Mouse (Mus musculus) forebrain, postnatal 0 days (tissue): ENCODE measurements around the gene Pxdc1. TPM values are rescaled to one million over a fixed set of nuclear protein-coding genes. Genes with fewer than 3 reads are reported as not detected.

ENCODE experiments used
- ATAC-seq: fragments of 200-750 bp; cut with Nextera tagmentation; 2 replicates; pipeline ENCODE4 v1.8.0; 2017; ENCODE audit warnings: mild to moderate bottlenecking, moderate library complexity
- DNase-seq: peaks from one replicate; pipeline ENCODE4 v3.0.0-alpha.2; 2015
- H3K27ac ChIP-seq: fragments of 300-500 bp; sonication (generic); 2 replicates; pipeline ENCODE4 v1.5.1; 2014; ENCODE audit warnings: low read depth, mild to moderate bottlenecking, antibody characterized with exemption, low read length, moderate library complexity, mixed read lengths
- H3K27me3 ChIP-seq: fragments of 300-500 bp; sonication (generic); 2 replicates; pipeline ENCODE4 v1.6.1; 2014; ENCODE audit warnings: mild to moderate bottlenecking, low read length, mixed read lengths; ENCODE audit not compliant: insufficient read depth
- H3K36me3 ChIP-seq: fragments of 300-500 bp; sonication (generic); 2 replicates; pipeline ENCODE4 v1.6.1; 2014; ENCODE audit warnings: mild to moderate bottlenecking, moderate library complexity; ENCODE audit not compliant: insufficient read depth
- H3K4me1 ChIP-seq: fragments of 300-500 bp; sonication (generic); 2 replicates; pipeline ENCODE4 v1.6.1; 2014; ENCODE audit warnings: antibody characterized with exemption; ENCODE audit not compliant: insufficient read depth
- H3K4me2 ChIP-seq: fragments of 300-500 bp; sonication (generic); 2 replicates; pipeline ENCODE4 v1.6.1; 2014; ENCODE audit warnings: low read depth, mild to moderate bottlenecking, moderate library complexity
- H3K4me3 ChIP-seq: fragments of 300-500 bp; sonication (generic); 2 replicates; pipeline ENCODE4 v1.5.1; 2014; ENCODE audit warnings: low read depth, low read length, mixed read lengths
- H3K9ac ChIP-seq: fragments of 300-500 bp; sonication (generic); 2 replicates; pipeline ENCODE4 v1.6.1; 2014; ENCODE audit warnings: mild to moderate bottlenecking
- H3K9me3 ChIP-seq: fragments of 300-500 bp; sonication (generic); 2 replicates; pipeline ENCODE4 v1.6.1; 2016; ENCODE audit warnings: low read length
- CTCF ChIP-seq: sonication (generic); IDR thresholded peaks from 2 replicates; pipeline ENCODE4 v1.5.1; 2016; ENCODE audit warnings: antibody characterized with exemption, control low read depth, low read depth
- WGBS: fragments of 180-500 bp; shearing (Covaris S2); extraction: QIAGEN DNeasy Blood & Tissue Kit; methylation state at CpG from one replicate; pipeline ENCODE4 v1.1.7; 2014; 5-methylcytosine and 5-hydroxymethylcytosine counted together
- polyA plus RNA-seq: library from polyadenylated mRNA; unstranded; fragments of >200 nt; fragmentation: Nextera tagmentation; extraction: Ambion mirVana; gene quantifications from 2 replicates; pipeline ENCODE4 v1.2.1, GENCODE M21; 2015
- total RNA-seq: library from RNA; depleted of rRNA; stranded (reverse); fragments of >200 nt; gene quantifications from 2 replicates; pipeline ENCODE4 v1.2.3, GENCODE M21; 2014

Pxdc1 gene
- total and polyA plus RNA-seq, 2 experiments from 2014 or later, result 6.3 to 10.6 TPM

DNA sequence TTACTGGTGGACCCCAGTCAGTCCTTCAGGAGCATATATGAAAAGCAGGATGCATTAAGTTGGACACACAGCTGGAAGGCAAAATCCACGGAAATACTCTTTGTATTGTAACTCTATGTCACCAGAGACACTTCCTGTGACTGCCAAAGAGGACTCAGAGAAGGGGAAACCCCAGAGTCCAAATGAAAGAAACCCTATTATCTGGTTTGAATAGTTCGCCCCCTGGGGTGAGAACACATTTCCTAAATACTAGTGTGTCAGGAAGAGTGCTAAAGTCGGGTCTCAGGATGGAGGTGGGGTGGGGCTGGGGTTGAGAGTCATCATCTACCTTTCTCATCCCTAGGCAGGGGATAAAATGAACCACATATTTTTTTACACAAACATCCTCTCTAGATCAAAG is 25.8 kb downstream of the Pxdc1 start:
- DNase-seq, result no peak
- no peak overlapping the region for H3K4me3 ChIP-seq
- H3K27ac ChIP-seq, result no peak overlapping the region
- no peaks in the 10 kb centered on the region for H3K27me3 ChIP-seq
- H3K36me3 ChIP-seq, result no peaks in the 10 kb centered on the region
- no peak overlapping the region for H3K4me2 ChIP-seq
- 36% methylated on average over 3 of the region's 3 CpGs for WGBS
- TF ChIP-seq CTCF, result no peak
- H3K4me1 ChIP-seq, result no peaks in the 10 kb centered on the region
- no peak for ATAC-seq
- H3K9ac ChIP-seq, result no peak overlapping the region
- H3K9me3 ChIP-seq, result no peaks in the 10 kb centered on the region

DNA sequence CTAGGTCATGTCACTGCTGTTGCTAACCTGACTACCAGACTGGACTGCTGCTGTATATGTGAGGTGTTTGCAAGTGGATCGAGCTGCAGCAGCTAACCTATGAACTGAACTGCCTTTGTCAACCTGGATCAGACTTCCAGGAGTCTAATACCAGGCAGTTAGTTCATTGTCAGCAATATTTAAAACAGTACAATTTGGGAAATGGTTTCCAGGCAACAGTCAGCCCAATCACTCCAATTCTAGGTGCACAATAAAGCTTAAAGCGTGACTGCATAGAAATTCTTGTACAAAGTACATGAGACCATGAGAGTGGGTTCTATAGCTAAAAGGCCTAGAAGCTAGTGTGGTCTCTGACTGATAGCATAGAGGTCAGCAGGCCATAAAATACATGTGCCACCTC is 28.9 kb downstream of the Pxdc1 start:
- no peak for TF ChIP-seq CTCF
- ATAC-seq (peak; percentile 73; the same call in 1 of the 2 replicates), DNase-seq (no peak)
- H3K4me2 ChIP-seq, result no peak overlapping the region
- H3K27me3 ChIP-seq, result no peaks in the 10 kb centered on the region
- H3K9ac ChIP-seq, result no peak overlapping the region
- no peaks in the 10 kb centered on the region for H3K4me1 ChIP-seq
- H3K4me3 ChIP-seq, result no peak overlapping the region
- WGBS, result 71% methylated on average over 2 of the region's 2 CpGs
- H3K36me3 ChIP-seq, result no peaks in the 10 kb centered on the region
- H3K27ac ChIP-seq, result no peak overlapping the region
- no peaks in the 10 kb centered on the region for H3K9me3 ChIP-seq

DNA sequence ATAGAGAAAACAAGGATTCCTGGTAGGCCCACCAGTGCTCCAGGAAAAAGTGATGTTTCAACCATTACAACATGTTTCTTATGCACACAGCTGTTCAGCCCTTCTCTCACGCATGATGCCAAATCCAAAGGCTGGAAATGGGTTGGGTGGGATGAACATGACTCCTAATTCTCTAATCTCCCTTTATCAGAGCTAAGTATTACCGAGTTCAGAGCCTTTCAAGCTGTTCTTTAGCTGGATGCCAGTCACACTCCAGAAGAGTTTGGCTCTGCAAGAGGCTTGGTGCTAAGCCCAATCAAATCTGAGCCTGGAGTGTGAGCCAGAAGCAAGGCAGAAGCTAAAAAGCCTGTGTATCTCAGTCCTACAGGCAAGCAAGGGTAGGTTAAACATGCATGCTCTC is 40.9 kb downstream of the Pxdc1 start:
- 59% methylated on average over 2 of the region's 2 CpGs for WGBS
- ATAC-seq, result peak; percentile 81
- H3K9me3 ChIP-seq, result no peaks in the 10 kb centered on the region
- no peaks in the 10 kb centered on the region for H3K36me3 ChIP-seq
- no peaks in the 10 kb centered on the region for H3K27me3 ChIP-seq
- TF ChIP-seq CTCF, result no peak
- H3K4me3 ChIP-seq, result no peak overlapping the region
- DNase-seq, result peak; percentile 58
- H3K27ac ChIP-seq, result no peak overlapping the region
- no peaks in the 10 kb centered on the region for H3K4me1 ChIP-seq
- H3K9ac ChIP-seq, result no peak overlapping the region
- no peak overlapping the region for H3K4me2 ChIP-seq

DNA sequence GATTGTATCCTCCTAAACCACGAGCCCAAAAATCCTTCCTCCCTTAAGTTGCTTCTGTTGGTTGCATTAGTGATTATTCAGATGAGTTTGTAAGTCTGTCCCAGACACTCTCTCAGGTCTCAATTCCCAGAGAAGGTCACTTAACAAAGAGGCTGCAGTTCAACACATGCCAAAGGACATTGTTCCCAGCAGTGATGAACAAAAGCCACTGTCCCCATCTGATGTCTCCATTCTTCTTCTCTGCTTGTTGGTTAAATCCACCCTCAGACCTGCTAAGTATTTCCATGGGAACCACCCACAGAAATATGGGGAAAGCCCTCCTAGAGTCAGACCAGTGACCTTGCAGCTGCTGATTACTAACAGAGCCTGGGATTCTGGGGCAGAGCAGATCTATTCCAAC is 43.6 kb downstream of the Pxdc1 start:
- ATAC-seq, result no peak
- Histone ChIP-seq H3K9ac (no peak overlapping the region), H3K27ac (no peak overlapping the region), H3K4me1 (no peaks in the 10 kb centered on the region), H3K4me3 (no peak overlapping the region), H3K27me3 (no peaks in the 10 kb centered on the region), H3K4me2 (no peak overlapping the region), H3K9me3 (no peaks in the 10 kb centered on the region), H3K36me3 (no peaks in the 10 kb centered on the region)
- TF ChIP-seq CTCF, result no peak
- WGBS, result 58% methylated on average over 1 of the region's 1 CpGs
- DNase-seq, result no peak

DNA sequence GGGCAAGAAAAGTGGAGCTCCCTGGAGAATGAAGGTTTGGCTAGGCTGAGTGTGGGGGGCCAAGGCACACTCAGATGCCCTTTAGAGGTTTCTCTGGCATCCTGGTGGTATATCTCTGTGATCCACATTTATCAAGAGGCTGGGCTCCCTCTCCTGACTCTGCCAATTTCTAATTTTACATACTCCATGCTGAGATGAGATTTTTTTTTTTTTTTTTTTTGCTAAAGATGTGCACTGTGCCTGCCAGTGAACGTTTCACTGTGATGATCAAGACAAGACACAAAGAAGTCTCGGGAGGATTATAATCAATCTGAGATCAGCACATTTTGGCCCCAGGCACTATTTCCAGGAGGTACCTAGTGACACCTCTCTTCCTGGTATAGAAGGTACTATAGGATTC is 46.2 kb downstream of the Pxdc1 start:
- 66% methylated on average over 2 of the region's 2 CpGs for WGBS
- H3K4me3 ChIP-seq, result no peak overlapping the region
- DNase-seq (peak; percentile 46), ATAC-seq (peak; percentile 72; the same call in 1 of the 2 replicates)
- H3K36me3 ChIP-seq, result no peaks in the 10 kb centered on the region
- no peaks in the 10 kb centered on the region for H3K4me1 ChIP-seq
- no peak for TF ChIP-seq CTCF
- no peak overlapping the region for H3K9ac ChIP-seq
- H3K9me3 ChIP-seq, result no peaks in the 10 kb centered on the region
- no peaks in the 10 kb centered on the region for H3K27me3 ChIP-seq
- H3K4me2 ChIP-seq, result no peak overlapping the region
- H3K27ac ChIP-seq, result no peak overlapping the region

DNA sequence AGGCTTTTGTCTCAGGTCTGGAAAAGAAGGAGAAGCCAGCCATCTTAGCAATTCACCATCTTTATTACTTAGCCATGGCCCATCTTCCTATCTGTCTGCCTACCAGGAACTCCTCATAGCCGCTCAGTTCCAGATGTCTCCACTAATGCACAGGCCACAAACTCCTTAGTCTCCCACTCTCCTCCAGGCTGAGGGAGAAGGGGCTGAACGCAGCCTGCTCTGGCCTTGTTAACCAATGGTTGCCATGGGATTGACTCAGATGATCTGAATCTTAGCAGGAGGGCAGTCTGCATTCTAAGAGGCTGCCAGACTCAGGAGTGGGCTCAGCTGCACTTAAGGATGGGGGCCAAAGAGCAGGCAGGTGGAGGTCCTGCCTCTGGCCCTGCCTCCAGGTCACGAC is 47.4 kb downstream of the Pxdc1 start:
- no peak for DNase-seq
- H3K9ac ChIP-seq, result no peak overlapping the region
- H3K36me3 ChIP-seq, result no peaks in the 10 kb centered on the region
- 0 out of 2 replicates have a peak, but pooled peaks have one; percentile 8 for ATAC-seq
- no peak overlapping the region for H3K4me2 ChIP-seq
- no peaks in the 10 kb centered on the region for H3K9me3 ChIP-seq
- no peaks in the 10 kb centered on the region for H3K27me3 ChIP-seq
- H3K27ac ChIP-seq, result no peak overlapping the region
- H3K4me1 ChIP-seq, result no peaks in the 10 kb centered on the region
- 59% methylated on average over 3 of the region's 3 CpGs for WGBS
- no peak overlapping the region for H3K4me3 ChIP-seq
- no peak for TF ChIP-seq CTCF

DNA sequence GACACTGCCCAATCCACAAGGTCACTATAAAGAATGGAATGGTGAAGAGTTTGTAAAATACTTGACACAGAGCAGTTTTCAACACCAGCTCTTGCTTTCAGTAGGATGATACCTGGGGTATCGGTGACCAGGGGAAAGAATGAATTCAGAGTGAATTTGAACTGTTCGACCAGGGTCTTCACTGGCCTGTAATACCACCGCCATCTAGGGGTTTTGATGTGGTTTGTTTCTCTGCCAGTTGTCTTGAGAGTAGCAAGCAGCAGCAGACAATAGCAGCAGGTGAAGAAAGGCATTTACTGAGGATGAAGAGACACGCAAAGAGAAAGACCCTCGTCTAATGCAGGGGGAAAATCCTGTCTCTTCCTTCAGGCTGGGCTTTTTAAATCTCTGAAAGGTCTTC is 48.1 kb downstream of the Pxdc1 start:
- Histone ChIP-seq H3K4me1 (no peaks in the 10 kb centered on the region), H3K9ac (no peak overlapping the region), H3K4me3 (no peak overlapping the region), H3K4me2 (no peak overlapping the region), H3K27ac (no peak overlapping the region), H3K36me3 (no peaks in the 10 kb centered on the region), H3K27me3 (no peaks in the 10 kb centered on the region), H3K9me3 (no peaks in the 10 kb centered on the region)
- peak; percentile 47 for TF ChIP-seq CTCF
- DNase-seq, result peak; percentile 30
- no peak for ATAC-seq
- 56% methylated on average over 5 of the region's 5 CpGs for WGBS

DNA sequence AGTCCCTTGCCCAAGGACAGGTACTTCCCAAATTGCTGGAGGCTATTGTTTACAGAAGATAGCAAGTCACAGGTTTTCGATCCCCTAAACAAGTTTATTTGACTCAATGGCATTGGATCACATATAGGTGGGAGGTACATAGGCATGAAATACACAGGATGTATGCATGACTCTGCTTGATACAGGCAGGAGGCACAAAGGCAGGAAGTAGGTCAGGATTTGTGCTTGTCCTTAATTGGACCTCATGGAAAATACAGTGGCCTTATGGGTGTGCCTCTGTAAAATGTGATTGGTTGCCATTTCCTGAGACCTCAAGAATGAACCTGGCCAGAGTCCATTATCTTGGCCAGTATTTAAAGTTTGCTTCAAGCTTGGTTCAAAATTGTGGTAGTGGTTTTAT is 48.9 kb downstream of the Pxdc1 start:
- no peak overlapping the region for H3K4me2 ChIP-seq

More for the DNA sequence above, 48.9 kb downstream of the Pxdc1 start:
- Histone ChIP-seq H3K27me3 (no peaks in the 10 kb centered on the region), H3K36me3 (no peaks in the 10 kb centered on the region), H3K4me1 (no peaks in the 10 kb centered on the region), H3K27ac (no peak overlapping the region), H3K9me3 (no peaks in the 10 kb centered on the region), H3K4me3 (no peak overlapping the region), H3K9ac (no peak overlapping the region)
- ATAC-seq (no peak), DNase-seq (no peak)
- 95% methylated on average over 1 of the region's 1 CpGs for WGBS
- TF ChIP-seq CTCF, result no peak
